Mouse (Mus musculus): ENCODE measurements around the gene Mymx.

DNA sequence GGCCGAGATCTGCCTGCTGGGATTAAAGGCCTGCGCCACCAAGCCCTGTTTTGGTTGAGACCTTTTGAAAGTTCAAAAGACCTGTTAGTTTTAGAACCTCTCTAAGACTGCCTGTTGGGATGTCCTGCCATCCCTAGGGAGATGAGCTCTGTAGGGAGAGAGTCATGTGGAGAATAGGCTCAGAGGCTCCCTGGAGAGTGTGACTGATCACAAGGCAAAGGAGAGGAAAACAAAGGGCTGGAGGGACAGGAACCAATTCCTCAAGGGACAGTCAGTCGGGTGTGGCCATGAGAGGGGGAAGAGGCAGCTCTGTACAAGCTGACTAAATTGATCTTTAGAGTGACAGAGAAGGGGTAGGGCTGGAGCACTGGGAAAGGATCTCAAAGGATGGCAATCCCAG lies 26.3 kb upstream of the Mymx start:
- no peak for TF ChIP-seq CTCF (IDR thresholded peaks at IDR 0.05)
- no peak for TF ChIP-seq EP300 (IDR thresholded peaks at IDR 0.05)

Data from lung, postnatal 0 days (tissue).